Mouse (Mus musculus) forebrain, postnatal 0 days (tissue): ENCODE measurements around the gene Ascl1. TPM values are rescaled to one million over a fixed set of nuclear protein-coding genes. Genes with fewer than 3 reads are reported as not detected.

Experiments used
- ATAC-seq: fragments of 200-750 bp; cut with Nextera tagmentation; 2 replicates; pipeline ENCODE4 v1.8.0; 2017; ENCODE audit warnings: mild to moderate bottlenecking, moderate library complexity
- DNase-seq: peaks from one replicate; pipeline ENCODE4 v3.0.0-alpha.2; 2015
- H3K27ac ChIP-seq: fragments of 300-500 bp; sonication (generic); 2 replicates; pipeline ENCODE4 v1.5.1; 2014; ENCODE audit warnings: low read depth, mild to moderate bottlenecking, antibody characterized with exemption, low read length, moderate library complexity, mixed read lengths
- H3K27me3 ChIP-seq: fragments of 300-500 bp; sonication (generic); 2 replicates; pipeline ENCODE4 v1.6.1; 2014; ENCODE audit warnings: mild to moderate bottlenecking, low read length, mixed read lengths; ENCODE audit not compliant: insufficient read depth
- H3K36me3 ChIP-seq: fragments of 300-500 bp; sonication (generic); 2 replicates; pipeline ENCODE4 v1.6.1; 2014; ENCODE audit warnings: mild to moderate bottlenecking, moderate library complexity; ENCODE audit not compliant: insufficient read depth
- H3K4me1 ChIP-seq: fragments of 300-500 bp; sonication (generic); 2 replicates; pipeline ENCODE4 v1.6.1; 2014; ENCODE audit warnings: antibody characterized with exemption; ENCODE audit not compliant: insufficient read depth
- H3K4me2 ChIP-seq: fragments of 300-500 bp; sonication (generic); 2 replicates; pipeline ENCODE4 v1.6.1; 2014; ENCODE audit warnings: low read depth, mild to moderate bottlenecking, moderate library complexity
- H3K4me3 ChIP-seq: fragments of 300-500 bp; sonication (generic); 2 replicates; pipeline ENCODE4 v1.5.1; 2014; ENCODE audit warnings: low read depth, low read length, mixed read lengths
- H3K9ac ChIP-seq: fragments of 300-500 bp; sonication (generic); 2 replicates; pipeline ENCODE4 v1.6.1; 2014; ENCODE audit warnings: mild to moderate bottlenecking
- H3K9me3 ChIP-seq: fragments of 300-500 bp; sonication (generic); 2 replicates; pipeline ENCODE4 v1.6.1; 2016; ENCODE audit warnings: low read length
- CTCF ChIP-seq: sonication (generic); IDR thresholded peaks from 2 replicates; pipeline ENCODE4 v1.5.1; 2016; ENCODE audit warnings: antibody characterized with exemption, control low read depth, low read depth
- WGBS: fragments of 180-500 bp; shearing (Covaris S2); extraction: QIAGEN DNeasy Blood & Tissue Kit; methylation state at CpG from one replicate; pipeline ENCODE4 v1.1.7; 2014; 5-methylcytosine and 5-hydroxymethylcytosine counted together
- polyA plus RNA-seq: library from polyadenylated mRNA; unstranded; fragments of >200 nt; fragmentation: Nextera tagmentation; extraction: Ambion mirVana; gene quantifications from 2 replicates; pipeline ENCODE4 v1.2.1, GENCODE M21; 2015
- total RNA-seq: library from RNA; depleted of rRNA; stranded (reverse); fragments of >200 nt; gene quantifications from 2 replicates; pipeline ENCODE4 v1.2.3, GENCODE M21; 2014

Ascl1 gene
- total and polyA plus RNA-seq, 2 experiments from 2014 or later, result 5.6 to 25.1 TPM

GRCm38 (mm10) chr10:87485721-87486620 lies 7.5 kb downstream of the Ascl1 start:
- Histone ChIP-seq H3K36me3 (no peaks in the 10 kb centered on the region), H3K27ac (peak overlapping the region; percentile 59), H3K9ac (peak overlapping the region; percentile 51), H3K27me3 (no peaks in the 10 kb centered on the region), H3K9me3 (no peaks in the 10 kb centered on the region), H3K4me3 (peak overlapping the region; percentile 46), H3K4me2 (peak overlapping the region; percentile 87), H3K4me1 (peaks cover 13% of the 10 kb centered on the region)
- no peak for TF ChIP-seq CTCF
- peak; percentile 84 for DNase-seq
- ATAC-seq, result peak; percentile 79
- WGBS, result under 1% methylated on average over 33 of the region's 33 CpGs

DNA sequence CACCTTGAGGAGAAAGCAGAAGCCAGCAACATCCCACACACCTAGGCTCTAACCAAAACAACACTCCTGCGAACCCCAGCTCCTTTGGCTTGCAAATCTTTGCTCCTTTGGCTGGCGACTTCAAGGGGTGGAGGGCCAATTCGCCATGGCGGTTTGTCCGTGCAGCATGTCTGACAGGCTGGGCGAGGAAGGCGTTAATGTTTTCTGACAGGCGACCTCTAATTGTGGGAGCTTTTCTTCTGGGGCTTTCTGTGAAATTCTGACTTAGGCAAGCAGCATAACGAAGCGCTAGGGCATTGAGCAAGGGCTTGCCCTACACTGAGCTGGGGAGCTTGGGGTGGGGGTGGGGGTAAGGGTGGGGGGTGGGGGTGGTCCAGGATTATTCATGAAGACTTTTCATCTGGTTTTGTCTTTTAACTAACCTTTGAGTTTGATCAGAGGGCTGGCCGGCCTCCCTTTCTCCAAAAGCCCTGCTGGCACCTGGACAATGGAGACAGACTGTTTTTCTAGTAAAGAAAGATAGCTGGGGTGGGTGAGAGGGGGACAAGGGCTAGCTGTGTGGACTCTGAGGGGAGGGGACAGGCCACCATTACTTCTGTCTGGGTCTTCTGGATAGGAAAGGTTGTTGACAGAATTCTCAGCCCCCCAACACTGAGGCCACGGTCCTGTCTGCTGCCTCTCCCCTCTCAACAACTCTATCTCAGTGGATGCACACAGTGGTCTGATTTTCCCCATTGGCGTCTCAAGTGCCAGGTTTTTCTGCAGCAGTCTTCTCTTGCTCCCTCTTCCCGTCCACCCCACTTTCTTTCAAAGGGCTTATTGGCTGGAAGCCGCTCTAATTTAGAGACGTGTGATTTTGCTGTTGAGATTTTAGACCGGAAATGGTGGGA lies 8.4 kb downstream of the Ascl1 start:
- DNase-seq, result peak; percentile 59

GRCm38 (mm10) chr10:87477895-87478294 lies 15.6 kb downstream of the Ascl1 start:
- Histone ChIP-seq H3K9ac (no peak overlapping the region), H3K27me3 (no peaks in the 10 kb centered on the region), H3K9me3 (0 out of 2 replicates have a peak, but pooled peaks cover 4% of the 10 kb centered on the region), H3K27ac (no peak overlapping the region), H3K4me2 (no peak overlapping the region), H3K4me3 (no peak overlapping the region), H3K4me1 (no peaks in the 10 kb centered on the region), H3K36me3 (no peaks in the 10 kb centered on the region)
- TF ChIP-seq CTCF, result no peak
- ATAC-seq (no peak), DNase-seq (no peak)
- WGBS, result 84% methylated on average over 5 of the region's 5 CpGs

More for the DNA sequence above, 8.4 kb downstream of the Ascl1 start:
- no peak for TF ChIP-seq CTCF
- ATAC-seq, result peak; percentile 23
- H3K4me3 ChIP-seq, result peak overlapping the region; percentile 46
- 0 out of 2 replicates have a peak, but pooled peaks cover 1% of the 10 kb centered on the region for H3K9me3 ChIP-seq
- no peaks in the 10 kb centered on the region for H3K27me3 ChIP-seq
- WGBS, result 3% methylated on average over 17 of the region's 17 CpGs
- H3K4me1 ChIP-seq, result peaks cover 13% of the 10 kb centered on the region
- peak overlapping the region; percentile 59 for H3K27ac ChIP-seq
- H3K9ac ChIP-seq, result peak overlapping the region; percentile 14; the same call in 1 of the 2 replicates
- peak overlapping the region; percentile 87 for H3K4me2 ChIP-seq
- no peaks in the 10 kb centered on the region for H3K36me3 ChIP-seq

DNA sequence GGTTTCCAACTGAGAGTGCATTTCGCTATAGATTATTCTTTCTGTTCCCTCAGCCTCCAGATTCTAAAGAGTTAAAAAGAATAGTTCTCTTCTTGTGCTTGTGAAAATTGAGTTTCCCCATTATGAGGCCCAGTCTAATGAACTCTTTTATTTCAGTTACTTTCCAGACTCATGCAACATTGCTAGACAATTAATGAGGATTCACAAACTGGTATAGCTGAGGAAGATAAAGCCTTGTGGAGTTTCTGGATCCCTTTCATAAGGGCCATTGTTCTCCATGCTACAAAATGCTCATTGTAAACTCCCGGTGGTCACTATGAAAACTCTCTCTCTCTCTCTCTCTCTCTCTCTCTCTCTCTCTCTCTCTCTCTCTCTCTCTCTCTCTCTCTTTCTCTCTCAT lies 18.5 kb downstream of the Ascl1 start:
- no peak overlapping the region for H3K9ac ChIP-seq
- no peaks in the 10 kb centered on the region for H3K27me3 ChIP-seq
- H3K27ac ChIP-seq, result no peak overlapping the region
- TF ChIP-seq CTCF, result no peak
- H3K4me1 ChIP-seq, result no peaks in the 10 kb centered on the region
- ATAC-seq (no peak), DNase-seq (no peak)
- no peaks in the 10 kb centered on the region for H3K36me3 ChIP-seq
- no peak overlapping the region for H3K4me3 ChIP-seq
- no peak overlapping the region for H3K4me2 ChIP-seq
- 30% methylated on average over 2 of the region's 2 CpGs for WGBS
- 0 out of 2 replicates have a peak, but pooled peaks cover 2% of the 10 kb centered on the region for H3K9me3 ChIP-seq

DNA sequence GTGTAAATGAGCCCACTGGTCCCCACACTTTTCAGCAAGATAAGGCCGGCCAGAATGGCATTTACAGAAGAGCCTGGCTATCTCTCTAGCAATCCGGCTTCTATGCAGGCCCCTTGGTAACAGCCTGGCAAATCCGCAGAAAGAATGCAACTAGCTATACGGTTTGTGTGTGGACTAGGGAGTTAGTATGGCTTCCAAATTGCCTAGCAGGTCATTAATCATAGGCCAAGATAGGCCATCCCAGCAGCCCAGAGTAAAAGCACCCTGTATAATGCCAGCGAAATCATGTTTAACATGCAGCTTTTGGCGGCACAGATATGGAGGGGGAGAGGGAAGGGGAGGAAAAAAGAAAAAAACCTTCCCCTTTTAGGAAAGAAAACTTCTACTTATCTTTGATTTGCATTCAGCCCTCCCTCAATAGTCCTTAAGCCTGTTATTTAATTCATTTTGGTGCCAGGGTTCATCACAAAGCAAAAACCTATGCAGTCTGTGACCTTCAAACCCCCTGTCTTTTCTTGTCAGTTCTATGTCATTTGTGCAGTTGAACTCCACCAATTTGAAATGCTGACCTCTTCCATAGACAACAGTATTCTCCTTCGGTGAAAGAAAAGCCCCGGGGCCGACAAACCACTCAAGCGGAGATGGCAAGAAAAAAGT lies 19.9 kb downstream of the Ascl1 start:
- Histone ChIP-seq H3K27ac (no peak overlapping the region), H3K9ac (no peak overlapping the region), H3K4me1 (no peaks in the 10 kb centered on the region), H3K4me2 (no peak overlapping the region), H3K27me3 (no peaks in the 10 kb centered on the region), H3K4me3 (no peak overlapping the region), H3K36me3 (no peaks in the 10 kb centered on the region), H3K9me3 (no peaks in the 10 kb centered on the region)
- DNase-seq (no peak), ATAC-seq (no peak)
- no peak for TF ChIP-seq CTCF
- WGBS, result 41% methylated on average over 10 of the region's 10 CpGs

- Histone ChIP-seq H3K9ac (no peak overlapping the region), H3K27ac (no peak overlapping the region), H3K27me3 (no peaks in the 10 kb centered on the region), H3K9me3 (no peaks in the 10 kb centered on the region), H3K4me1 (peaks cover 5% of the 10 kb centered on the region; the same call in 1 of the 2 replicates), H3K4me3 (no peak overlapping the region), H3K36me3 (no peaks in the 10 kb centered on the region), H3K4me2 (no peak overlapping the region)
- WGBS, result 97% methylated on average over 3 of the region's 3 CpGs
- DNase-seq (no peak), ATAC-seq (no peak)
- TF ChIP-seq CTCF, result no peak
Observed at GRCm38 (mm10) chr10:87450777-87451176, 42.7 kb downstream of the Ascl1 start.
